Mouse (Mus musculus) bone marrow, adult 2 months (tissue): ENCODE measurements at regions not wholly inside any gene's neighbourhood (a gene's known extent, or its start where the extent isn't known, plus 50 kb on each side); places are given as distances from the start of the nearest gene placed in this dataset.

Experiments
- CTCF ChIP-seq: fragments of 200-500 bp; IDR thresholded peaks from 2 replicates; pipeline ENCODE4 v1.5.1; 2011; ENCODE audit warnings: low read length, control low read depth; ENCODE audit not compliant: control insufficient read depth, insufficient read depth
- POLR2A ChIP-seq: fragments of 200-500 bp; IDR thresholded peaks from 2 replicates; pipeline ENCODE4 v1.6.1; 2011; ENCODE audit warnings: low read depth, mild to moderate bottlenecking, control low read depth, low read length, borderline replicate concordance; ENCODE audit not compliant: control insufficient read depth

- TF ChIP-seq CTCF (no peak), POLR2A (no peak)
Observed at GRCm38 (mm10) chr1:77053837-77054540, 460.9 kb downstream of the Epha4 start.
